Mouse (Mus musculus): ENCODE measurements around the gene Cxadr. TPM values are rescaled to one million over a fixed set of nuclear protein-coding genes. Genes with fewer than 3 reads are reported as not detected.

Cxadr gene
- polyA plus RNA-seq, 1 experiment from 2014 or later, result 105 TPM

DNA sequence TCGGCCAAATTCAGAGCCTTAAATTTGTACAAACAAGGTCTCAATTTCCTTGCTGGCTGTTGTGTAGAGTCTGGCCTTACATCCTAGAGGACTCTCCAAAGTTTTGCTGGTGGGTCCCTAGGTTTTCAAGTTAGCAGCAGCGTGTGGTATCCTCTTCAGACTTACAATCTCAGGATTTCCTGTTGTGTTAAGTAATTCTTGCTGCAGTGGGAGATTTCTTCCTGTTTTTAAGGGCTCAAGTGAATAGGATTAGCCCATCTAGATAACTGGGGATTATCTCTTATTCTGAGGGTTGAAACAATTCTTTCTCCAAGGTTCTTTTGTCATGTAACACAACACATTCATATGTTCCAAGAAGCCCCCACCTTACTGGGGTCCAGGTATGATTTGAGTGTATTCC is 90.1 kb downstream of the Cxadr start:
- Histone ChIP-seq H3K4me2 (ENCODE audit: low read length) (no peak overlapping the region), H3K4me1 (ENCODE audit: control insufficient read depth, insufficient read depth, low read length) (no peaks in the 10 kb centered on the region), H3K27me3 (replicated peaks; ENCODE audit: control insufficient read depth, insufficient read depth, low read length) (no peaks in the 10 kb centered on the region), H3K27ac (ENCODE audit: low read depth, low read length) (no peak overlapping the region), H3K9me3 (replicated peaks; ENCODE audit: control insufficient read depth, low read length) (no peaks in the 10 kb centered on the region), H3K36me3 (ENCODE audit: control insufficient read depth, insufficient read depth, low read length) (no peaks in the 10 kb centered on the region), H3K9ac (ENCODE audit: low read length) (no peak overlapping the region), H3K4me3 (ENCODE audit: low read depth, low read length) (no peak overlapping the region)
- DNase-seq (ENCODE audit: low spot score) (no peak), ATAC-seq (no peak)
- 71% methylated on average over 2 of the region's 2 CpGs for WGBS

- Histone ChIP-seq H3K36me3 (ENCODE audit: control insufficient read depth, insufficient read depth, low read length) (no peaks in the 10 kb centered on the region), H3K9ac (ENCODE audit: low read length) (no peak overlapping the region), H3K4me2 (ENCODE audit: low read length) (no peak overlapping the region), H3K4me3 (ENCODE audit: low read depth, low read length) (no peak overlapping the region), H3K4me1 (ENCODE audit: control insufficient read depth, insufficient read depth, low read length) (no peaks in the 10 kb centered on the region), H3K27ac (ENCODE audit: low read depth, low read length) (no peak overlapping the region), H3K9me3 (replicated peaks; ENCODE audit: control insufficient read depth, low read length) (no peaks in the 10 kb centered on the region), H3K27me3 (replicated peaks; ENCODE audit: control insufficient read depth, insufficient read depth, low read length) (no peaks in the 10 kb centered on the region)
- 90% methylated on average over 6 of the region's 6 CpGs for WGBS
- DNase-seq (ENCODE audit: low spot score), result no peak
- no peak for ATAC-seq
Observed at GRCm38 (mm10) chr16:78398734-78399133, 97.4 kb downstream of the Cxadr start.

DNA sequence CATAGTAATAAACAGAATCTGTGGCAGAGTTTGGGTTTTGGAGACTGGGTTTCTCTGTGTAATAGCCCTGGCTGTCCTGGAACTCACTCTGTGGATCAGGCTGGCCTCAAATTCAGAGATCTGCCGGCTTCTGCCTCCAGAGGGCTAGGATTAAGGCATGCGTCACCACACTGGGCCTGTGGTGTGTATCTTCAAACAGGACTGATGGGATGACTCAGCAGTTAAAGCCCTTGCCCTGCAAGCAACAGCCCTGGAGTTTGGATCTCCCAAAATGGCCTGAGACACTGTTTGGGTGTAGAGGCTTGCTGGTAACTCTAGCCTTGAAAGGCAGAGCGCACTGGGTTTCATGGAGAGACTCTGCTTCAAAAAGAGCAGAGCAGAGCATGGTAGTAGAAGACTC is 98.1 kb downstream of the Cxadr start:
- no peaks in the 10 kb centered on the region for H3K36me3 ChIP-seq (ENCODE audit: control insufficient read depth, insufficient read depth, low read length)
- H3K9ac ChIP-seq (ENCODE audit: low read length), result no peak overlapping the region
- H3K27ac ChIP-seq (ENCODE audit: low read depth, low read length), result no peak overlapping the region
- no peak for ATAC-seq
- H3K27me3 ChIP-seq (replicated peaks; ENCODE audit: control insufficient read depth, insufficient read depth, low read length), result no peaks in the 10 kb centered on the region
- no peak overlapping the region for H3K4me2 ChIP-seq (ENCODE audit: low read length)
- H3K9me3 ChIP-seq (replicated peaks; ENCODE audit: control insufficient read depth, low read length), result no peaks in the 10 kb centered on the region
- DNase-seq (ENCODE audit: low spot score), result no peak
- no peaks in the 10 kb centered on the region for H3K4me1 ChIP-seq (ENCODE audit: control insufficient read depth, insufficient read depth, low read length)
- 93% methylated on average over 3 of the region's 3 CpGs for WGBS
- no peak overlapping the region for H3K4me3 ChIP-seq (ENCODE audit: low read depth, low read length)

DNA sequence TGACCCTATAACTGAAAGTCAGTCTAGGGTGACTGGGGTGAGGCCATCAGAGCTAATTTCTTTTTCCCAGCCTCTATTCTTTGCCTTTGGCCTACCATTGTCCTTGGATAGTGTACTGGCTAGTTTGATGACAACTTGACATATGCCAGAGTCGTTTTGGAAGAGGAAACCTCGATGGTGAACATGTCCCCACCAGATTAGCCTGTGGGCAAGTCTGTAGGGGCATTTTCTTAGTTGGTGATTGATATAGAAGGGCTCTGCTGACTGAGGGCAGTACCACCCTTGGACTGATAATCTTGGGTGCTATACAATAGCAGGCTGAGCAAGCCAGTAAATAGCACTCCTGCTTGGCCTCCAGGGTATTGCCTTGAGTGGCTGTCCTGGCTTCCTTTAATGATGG is 101.0 kb downstream of the Cxadr start:
- no peaks in the 10 kb centered on the region for H3K9me3 ChIP-seq (replicated peaks; ENCODE audit: control insufficient read depth, low read length)
- H3K4me2 ChIP-seq (ENCODE audit: low read length), result no peak overlapping the region
- no peak overlapping the region for H3K4me3 ChIP-seq (ENCODE audit: low read depth, low read length)
- no peak overlapping the region for H3K27ac ChIP-seq (ENCODE audit: low read depth, low read length)
- 68% methylated on average over 2 of the region's 2 CpGs for WGBS
- DNase-seq (ENCODE audit: low spot score), result no peak
- no peaks in the 10 kb centered on the region for H3K36me3 ChIP-seq (ENCODE audit: control insufficient read depth, insufficient read depth, low read length)
- no peaks in the 10 kb centered on the region for H3K27me3 ChIP-seq (replicated peaks; ENCODE audit: control insufficient read depth, insufficient read depth, low read length)
- no peaks in the 10 kb centered on the region for H3K4me1 ChIP-seq (ENCODE audit: control insufficient read depth, insufficient read depth, low read length)
- no peak for ATAC-seq
- H3K9ac ChIP-seq (ENCODE audit: low read length), result no peak overlapping the region

DNA sequence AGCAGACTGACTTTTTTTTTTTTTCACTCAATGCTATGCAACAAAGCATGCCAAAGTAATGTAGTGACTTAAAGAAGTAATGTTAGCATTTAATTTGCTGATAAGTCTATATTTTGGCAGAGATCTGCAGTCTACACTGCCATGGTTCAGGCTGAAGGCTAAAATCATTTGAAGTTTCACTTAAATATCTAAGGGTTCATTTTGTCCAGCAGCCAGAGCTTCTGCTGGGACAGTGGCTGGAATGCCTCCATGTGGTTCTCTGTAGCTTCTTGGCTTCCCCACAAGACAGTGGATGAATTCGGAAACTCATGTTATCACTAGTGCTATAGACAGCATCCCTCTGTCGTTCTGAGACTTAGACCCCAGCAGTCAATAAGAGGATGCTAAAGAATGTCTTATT is 105.4 kb downstream of the Cxadr start:
- Histone ChIP-seq H3K4me2 (ENCODE audit: low read length) (no peak overlapping the region), H3K4me1 (ENCODE audit: control insufficient read depth, insufficient read depth, low read length) (no peaks in the 10 kb centered on the region), H3K9ac (ENCODE audit: low read length) (no peak overlapping the region), H3K36me3 (ENCODE audit: control insufficient read depth, insufficient read depth, low read length) (no peaks in the 10 kb centered on the region), H3K4me3 (ENCODE audit: low read depth, low read length) (no peak overlapping the region), H3K9me3 (replicated peaks; ENCODE audit: control insufficient read depth, low read length) (no peaks in the 10 kb centered on the region), H3K27me3 (replicated peaks; ENCODE audit: control insufficient read depth, insufficient read depth, low read length) (no peaks in the 10 kb centered on the region), H3K27ac (ENCODE audit: low read depth, low read length) (no peak overlapping the region)
- no peak for ATAC-seq
- no peak for DNase-seq (ENCODE audit: low spot score)
- 89% methylated on average over 2 of the region's 2 CpGs for WGBS

DNA sequence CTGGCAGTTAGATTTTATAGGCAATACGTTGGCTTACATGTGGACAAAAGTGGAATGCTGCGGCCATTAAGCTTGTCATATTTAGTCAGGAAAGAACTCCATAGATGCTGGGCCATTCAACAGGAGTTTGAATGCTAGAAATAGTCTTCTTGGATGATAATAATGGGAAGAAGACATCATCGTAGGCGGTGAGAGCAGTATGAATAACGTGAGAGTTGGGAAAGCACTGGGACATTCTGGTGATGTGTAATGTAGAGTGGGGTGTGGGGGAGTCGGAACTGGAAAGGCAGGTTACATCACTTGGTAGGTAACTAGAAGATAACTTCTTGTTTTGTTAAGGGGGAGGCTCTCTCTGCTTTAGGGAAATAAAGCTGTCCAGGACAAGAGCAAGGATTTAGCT is 106.6 kb downstream of the Cxadr start:
- no peaks in the 10 kb centered on the region for H3K27me3 ChIP-seq (replicated peaks; ENCODE audit: control insufficient read depth, insufficient read depth, low read length)
- no peaks in the 10 kb centered on the region for H3K9me3 ChIP-seq (replicated peaks; ENCODE audit: control insufficient read depth, low read length)
- WGBS, result 93% methylated on average over 6 of the region's 6 CpGs
- H3K36me3 ChIP-seq (ENCODE audit: control insufficient read depth, insufficient read depth, low read length), result no peaks in the 10 kb centered on the region
- H3K4me3 ChIP-seq (ENCODE audit: low read depth, low read length), result no peak overlapping the region
- no peak overlapping the region for H3K9ac ChIP-seq (ENCODE audit: low read length)
- no peak overlapping the region for H3K27ac ChIP-seq (ENCODE audit: low read depth, low read length)
- no peak overlapping the region for H3K4me2 ChIP-seq (ENCODE audit: low read length)
- no peaks in the 10 kb centered on the region for H3K4me1 ChIP-seq (ENCODE audit: control insufficient read depth, insufficient read depth, low read length)
- no peak for DNase-seq (ENCODE audit: low spot score)
- no peak for ATAC-seq

Other genes with a start within 250 kb of the Cxadr start
- 22.5 and 23.9 TPM in 2 replicates for gene Btg3, start 75.7 kb downstream of the Cxadr start, polyA plus RNA-seq (2014; fragmentation: Nextera tagmentation; extraction: Ambion mirVana)